Mouse (Mus musculus) cerebellum, adult 11-12 months (tissue): ENCODE measurements around the gene Pold3.

Experiments
- DNase-seq: peaks from one replicate; pipeline ENCODE4 v3.0.0; 2022

Gene Pold3

DNA sequence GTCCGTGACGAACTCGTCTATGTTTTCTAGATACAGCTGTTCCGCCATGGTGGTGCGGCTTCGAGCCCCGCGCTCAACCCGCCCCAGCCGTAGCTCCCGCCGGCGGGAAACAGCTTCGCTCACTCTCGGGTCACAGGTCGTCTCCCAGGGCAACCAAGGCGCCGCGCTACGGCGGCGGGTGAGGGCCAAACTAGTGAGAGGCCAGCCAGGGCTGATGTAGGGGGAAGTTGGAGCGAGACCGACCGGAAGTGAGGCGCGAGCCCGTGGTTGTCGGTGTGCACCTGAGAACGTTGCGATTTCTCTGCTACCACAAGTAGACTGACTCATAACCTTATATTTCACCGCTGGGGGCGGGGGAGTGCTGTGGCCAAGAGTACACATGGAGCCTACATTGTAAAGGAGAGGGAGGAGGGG is at the start of gene Pold3:
Gene Pold3, minus strand, starts transcription at position 190 of the 414 bp plus-strand sequence.
- peak; percentile 96 for DNase-seq

DNA sequence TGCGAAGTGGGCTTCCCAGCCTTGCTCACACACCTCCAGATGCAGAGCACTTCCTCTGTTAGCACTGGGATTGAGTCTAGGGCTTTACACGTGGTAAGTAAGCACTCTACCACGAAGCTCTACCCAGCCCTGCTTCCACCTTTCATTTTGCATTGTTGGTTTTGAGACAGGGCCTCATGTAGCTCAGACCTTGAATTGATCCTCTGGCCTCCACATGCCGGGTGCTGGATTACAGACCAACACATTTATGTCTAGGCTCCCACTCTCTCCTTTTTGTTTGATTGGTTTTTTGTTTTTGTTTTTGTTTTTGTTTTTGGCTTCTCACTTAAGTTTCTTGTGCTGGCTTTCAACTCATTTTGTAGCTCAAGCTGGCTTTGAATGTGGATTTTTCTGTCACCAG is 49.4 kb upstream of the Pold3 start:
- no peak for DNase-seq

DNA sequence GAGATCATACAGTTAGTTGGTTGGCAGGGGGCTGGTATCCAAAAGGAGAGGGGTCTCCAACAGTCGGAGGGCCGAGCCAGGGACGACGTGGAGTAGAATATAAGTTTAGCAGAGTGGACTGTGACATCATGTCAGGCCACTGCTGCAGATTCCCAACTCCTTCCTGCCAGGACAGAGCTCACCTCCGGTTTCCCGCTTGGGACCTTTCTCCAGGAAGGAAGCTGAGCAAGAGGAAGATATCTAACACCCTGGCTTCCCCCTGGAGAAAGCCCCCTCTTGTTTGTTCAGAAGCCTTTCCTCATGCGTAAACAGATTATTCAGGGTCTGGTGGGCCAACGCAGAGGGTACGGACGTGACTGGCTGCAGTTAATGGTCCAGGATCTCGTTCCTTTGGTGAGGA is 47.3 kb upstream of the Pold3 start:
- DNase-seq, result no peak

DNA sequence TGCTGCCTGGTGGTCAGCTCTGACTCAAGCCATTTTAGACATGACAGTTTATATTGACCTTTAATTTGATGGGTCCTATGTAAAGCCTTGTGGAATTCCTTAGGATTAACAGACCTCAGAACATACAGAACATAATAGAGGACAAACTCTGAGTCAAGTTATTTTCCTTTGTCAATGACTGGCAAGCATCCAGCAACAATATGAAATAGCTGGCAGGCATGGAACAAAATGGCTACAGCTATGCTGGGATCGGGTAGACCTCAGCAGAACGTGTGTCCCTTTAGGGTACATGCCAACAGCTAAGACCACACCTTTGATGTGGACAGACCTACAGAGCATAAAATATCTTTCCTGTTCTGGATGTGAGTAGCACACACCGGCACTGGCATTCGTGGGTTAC is 42.1 kb upstream of the Pold3 start:
- no peak for DNase-seq

DNA sequence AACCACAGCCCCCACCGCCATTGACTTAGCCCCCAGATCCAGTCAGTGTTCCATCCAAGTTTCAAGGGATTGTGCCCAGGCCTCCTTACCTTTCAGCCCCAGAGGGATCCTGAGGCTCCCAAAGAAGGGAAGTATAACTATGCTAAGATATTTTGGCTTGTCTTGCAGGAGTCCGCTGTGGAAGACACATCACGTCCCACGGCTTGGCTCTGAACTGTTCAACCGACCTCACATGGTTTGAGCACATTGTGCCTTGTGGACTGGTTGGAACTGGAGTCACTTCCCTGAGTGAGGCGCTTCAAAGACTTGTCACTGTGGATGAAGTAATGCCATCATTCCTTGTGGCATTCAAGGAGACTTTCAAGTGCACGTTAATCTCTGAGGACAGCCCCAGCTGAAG is 38.6 kb upstream of the Pold3 start:
- DNase-seq, result no peak

DNA sequence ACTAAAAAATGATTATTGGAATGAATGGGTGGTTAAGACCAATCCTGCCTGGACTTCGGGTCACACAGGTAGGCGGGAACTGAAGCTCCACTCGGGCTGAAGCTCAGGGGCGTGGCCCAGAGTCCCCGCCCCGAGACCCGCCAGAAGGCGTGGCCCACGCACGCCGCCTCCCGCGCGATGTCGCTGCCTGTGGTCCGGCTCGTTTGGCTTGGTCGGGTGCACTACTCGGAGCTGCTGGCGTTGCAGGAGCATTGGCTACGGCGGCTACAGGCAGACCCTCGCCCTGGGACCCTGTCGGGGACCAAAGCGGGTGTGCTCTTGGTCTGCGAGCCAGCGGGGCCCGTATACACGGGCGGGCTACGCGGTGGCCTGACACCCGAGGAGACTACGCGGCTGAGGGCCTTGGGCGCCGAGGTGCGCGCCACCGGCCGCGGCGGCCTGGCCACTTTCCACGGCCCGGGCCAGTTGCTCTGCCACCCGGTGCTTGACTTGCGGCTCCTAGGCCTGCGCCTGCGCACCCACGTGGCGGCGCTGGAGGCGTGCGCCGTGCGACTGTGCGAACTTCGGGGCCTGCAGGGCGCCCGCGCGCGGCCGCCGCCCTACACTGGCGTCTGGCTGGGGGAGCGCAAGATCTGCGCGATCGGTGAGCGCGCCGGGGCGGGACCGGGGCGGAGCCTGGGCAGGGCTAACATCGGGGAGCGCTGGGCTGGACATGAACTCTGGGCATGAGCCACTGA is 37.9 kb upstream of the Pold3 start, which contains the start of gene Lipt2:
Gene Lipt2, plus strand, starts transcription at position 173 of the 737 bp plus-strand sequence.
- peak; percentile 96 for DNase-seq

DNA sequence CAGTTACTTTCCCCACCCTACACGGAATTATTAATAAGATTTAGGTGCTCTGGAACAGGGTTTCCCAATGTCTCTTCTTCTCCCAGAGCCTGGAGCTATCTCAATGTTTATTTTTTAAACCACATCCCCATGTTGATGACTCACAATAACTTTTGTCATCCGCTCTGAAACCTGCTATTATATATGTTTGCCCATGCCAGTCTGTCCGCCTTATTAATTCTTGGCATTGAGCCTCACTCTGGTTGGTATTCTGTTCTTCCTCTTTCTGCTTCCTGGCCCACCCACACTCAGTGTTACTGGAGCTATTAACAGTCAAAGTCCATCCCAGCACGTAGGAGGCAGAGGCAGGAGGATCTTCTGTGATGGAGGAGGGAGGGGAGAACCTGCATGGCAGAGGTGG is 36.3 kb upstream of the Pold3 start:
- DNase-seq, result no peak

DNA sequence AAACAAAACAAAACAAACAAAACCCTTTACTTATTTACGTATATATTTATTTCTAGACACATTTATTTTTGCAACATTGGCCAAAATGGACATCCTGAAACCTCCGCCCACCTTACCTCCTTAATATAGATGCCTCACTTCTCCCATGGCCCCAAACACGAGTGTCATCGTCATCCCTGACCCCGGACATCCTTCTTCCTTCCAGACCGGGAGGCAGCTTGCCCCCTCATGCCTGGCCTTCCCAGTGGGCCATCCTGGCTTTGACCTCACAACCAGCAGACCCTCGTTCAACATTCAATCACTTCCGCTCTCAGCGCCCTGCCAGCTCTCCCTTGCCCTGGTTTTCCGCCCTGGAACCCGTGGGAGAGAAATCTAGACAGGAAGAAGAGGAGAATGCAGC is 29.3 kb upstream of the Pold3 start:
- DNase-seq, result no peak

DNA sequence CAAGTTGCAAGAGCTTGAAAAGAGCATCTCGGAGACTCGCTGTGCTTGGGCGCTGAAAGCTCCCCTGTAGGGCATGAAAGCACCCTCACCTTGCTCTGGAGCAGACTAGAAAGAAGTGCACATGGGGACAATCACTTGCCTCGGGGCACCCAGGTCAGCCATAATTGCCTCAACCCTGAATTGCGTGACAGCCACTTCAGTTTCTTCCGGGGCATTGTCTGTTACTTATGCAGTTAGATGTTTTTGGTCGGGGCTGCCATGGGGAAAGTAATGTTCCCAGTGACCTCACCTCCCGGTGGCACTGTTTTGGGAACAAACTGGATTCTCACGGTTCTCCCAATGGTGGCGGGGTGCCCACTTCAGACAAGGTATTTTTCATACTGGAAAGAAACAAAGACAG is 28.7 kb upstream of the Pold3 start:
- DNase-seq, result no peak

DNA sequence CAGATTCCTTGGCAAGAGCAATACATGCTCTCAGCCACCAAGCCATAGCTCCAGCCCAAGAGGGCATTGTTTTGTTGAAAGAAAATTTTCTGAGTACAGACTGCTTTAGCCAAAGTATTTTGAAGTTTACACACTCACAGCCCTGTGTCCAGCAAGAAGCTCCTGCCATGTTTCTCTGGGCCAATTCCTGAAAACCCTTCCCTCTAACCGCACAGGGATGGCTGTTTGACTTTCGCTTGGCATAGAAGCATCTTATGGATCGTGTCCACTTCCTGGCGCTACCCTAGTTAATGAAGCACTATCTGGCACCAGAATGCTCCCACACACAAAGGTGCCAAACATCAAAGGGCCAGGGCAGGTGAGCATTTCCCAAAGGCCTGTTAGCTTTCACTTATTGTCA is 27.2 kb upstream of the Pold3 start:
- no peak for DNase-seq

DNA sequence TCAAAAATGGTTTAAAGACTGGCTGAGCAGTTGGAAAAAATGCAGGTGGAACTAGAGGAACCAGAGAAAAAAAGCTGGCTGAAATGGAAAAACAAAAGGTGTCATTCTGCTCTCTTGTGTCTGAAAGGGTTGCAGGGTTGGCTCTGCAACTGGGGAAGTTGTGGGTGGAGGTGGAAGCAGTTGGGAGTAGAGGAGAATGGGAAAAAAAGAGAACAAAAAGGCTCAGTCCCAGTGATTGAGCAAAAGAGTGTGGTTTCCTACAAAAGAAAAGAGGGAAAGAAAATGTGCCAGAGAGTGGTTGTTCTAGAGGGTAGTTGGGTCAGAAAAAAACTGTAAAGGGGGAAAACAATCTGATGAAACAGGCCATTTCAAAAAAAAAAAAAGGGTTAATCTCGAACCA is 19.2 kb upstream of the Pold3 start:
- no peak for DNase-seq

DNA sequence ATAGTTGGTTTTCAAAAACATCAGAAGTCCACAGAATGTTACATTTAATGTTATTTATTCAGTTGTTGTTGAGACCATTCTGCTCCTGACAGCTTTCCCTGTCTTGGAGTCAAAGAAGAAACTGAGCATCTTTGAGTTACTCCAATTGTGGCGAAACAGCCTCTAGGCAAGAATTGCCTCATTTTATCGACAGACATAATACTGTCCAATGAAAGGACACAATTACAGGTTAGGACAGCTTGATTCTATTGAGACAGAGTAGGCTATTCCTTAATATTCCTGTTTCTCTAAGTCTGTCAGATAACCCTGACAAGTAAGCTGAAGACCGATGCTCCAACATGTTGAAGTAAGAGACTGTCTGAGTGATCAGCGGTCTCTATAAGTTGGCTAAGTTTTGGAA is 16.7 kb upstream of the Pold3 start:
- no peak for DNase-seq

DNA sequence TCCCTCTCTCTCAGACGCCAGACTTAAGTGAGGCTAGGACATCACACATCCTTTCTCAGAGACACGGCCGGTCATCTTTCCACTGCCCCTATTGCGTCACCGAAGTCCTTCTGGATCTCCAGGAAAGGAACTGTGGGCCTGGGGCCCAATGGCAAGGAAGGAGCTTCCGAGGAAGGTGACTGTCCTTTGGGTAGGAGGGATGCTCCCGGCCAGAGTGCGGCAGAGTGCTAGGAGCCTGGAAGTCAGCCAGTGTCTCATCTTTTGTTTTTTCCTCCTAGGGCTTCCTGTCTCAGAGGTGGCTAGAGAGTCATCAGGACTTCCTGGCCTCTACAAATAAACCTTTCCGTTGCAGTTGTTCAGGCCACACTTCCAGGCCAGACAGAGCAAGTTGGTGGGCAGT is 15.7 kb upstream of the Pold3 start:
- no peak for DNase-seq

DNA sequence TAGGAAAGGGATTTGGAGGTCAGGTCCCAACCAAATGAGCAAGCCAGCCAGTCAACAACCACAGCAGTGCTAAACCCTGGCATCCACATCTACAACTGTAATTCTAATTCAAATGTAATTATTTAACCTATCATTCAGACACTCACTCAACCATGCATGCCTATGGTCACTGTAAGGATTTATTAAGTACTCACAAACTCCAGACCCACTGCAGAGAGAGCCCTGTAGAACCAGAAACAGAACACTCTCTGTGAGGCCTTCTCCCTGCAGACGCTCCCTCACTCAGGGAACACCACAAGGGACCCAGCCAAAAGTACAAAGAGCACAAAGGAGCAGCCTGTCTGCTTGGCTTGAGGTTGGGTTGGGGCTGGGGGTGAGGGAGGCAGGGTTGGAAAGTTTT is 11.0 kb upstream of the Pold3 start:
- DNase-seq, result no peak

DNA sequence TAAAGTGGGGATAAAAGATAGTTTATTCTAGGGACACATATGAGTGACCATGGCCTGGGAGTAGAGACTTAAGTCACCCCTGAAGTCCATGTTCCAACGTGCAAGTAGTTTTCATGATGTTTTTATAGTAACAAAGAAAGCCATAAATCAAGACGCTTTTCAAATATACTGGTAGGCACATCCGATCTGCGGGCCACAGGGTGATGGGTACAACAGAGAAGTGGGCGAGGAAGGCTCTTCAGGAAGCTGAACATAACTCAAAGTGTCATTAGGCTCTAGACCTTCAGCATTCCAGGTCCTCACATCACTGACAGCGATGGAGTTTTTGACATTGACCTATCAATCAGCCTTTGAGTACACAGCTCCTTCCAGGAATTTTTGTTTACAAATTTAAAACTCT is 9.2 kb upstream of the Pold3 start:
- no peak for DNase-seq

DNA sequence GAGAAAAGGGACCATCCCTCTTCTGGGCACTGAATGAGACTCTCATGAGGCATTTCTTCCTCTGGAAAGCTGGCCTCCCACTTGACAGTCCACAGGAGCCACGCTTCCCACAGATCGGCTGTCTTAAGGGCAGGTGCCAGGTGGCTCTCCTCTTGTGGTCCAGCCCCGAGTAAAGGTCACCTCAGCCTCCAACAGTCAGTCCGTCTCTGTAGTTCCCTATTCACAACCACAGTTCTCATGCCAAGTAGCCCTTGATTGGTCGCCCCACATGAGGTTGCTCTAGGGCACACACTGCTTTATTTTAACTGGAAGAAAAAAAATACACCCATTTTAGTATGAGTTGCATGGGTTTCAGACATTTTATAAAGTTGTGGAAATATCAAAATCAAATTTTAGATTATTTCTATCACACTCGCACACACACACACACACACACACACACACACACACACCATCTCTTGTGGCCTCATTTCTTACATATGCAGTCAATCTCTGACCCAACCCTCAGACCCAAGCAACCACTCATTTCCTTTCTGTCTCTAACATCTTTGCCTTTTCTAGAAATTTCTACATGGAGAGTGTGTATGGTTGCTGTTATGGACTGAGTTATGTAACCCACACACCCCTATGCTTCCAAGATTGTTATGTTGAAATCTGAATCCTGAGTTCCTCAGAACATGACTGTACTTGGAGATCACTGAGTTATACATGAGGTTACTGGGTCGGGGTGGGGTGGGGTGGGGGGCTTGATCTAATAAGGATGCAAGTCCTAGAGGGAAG is 7.1 kb upstream of the Pold3 start:
- DNase-seq, result no peak

DNA sequence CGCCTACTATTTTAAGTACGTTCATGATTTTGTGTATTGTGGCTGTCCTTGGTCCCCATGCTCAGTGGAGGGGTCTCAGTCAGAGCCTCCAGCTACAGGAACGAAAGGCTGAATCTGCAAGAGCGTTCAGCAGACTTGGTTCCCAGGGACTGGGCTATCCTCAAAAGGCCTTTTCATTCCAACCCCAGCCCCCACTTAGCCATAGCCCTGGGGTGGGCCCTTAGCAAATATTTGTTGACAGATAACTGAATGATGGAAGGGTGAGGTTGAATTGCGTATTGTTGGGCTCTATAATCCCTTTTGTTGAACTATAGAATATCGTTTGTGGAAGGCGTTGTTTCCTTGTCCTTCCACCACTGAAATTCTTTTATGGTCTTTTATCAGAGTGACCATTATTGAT is 5.1 kb upstream of the Pold3 start:
- no peak for DNase-seq

DNA sequence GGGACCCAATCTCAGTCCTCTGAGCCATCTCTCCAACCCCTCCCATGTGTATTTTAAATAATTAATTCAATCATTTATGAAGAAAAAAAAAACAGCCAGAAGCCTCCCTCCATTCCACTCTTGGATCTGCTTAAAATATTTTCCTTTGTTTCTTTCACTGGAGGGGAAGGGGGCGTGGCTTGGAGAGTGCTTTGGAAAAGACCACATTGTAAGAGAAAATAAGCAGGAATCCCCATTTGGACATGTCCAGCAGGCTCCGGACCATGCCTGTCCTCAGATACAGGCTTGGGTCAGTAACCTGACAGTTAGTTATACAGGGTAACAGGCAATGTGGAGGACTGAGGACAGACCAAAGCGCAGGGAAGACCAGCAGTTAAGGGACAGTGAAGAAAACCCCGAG is 3.8 kb upstream of the Pold3 start:
- DNase-seq, result no peak

DNA sequence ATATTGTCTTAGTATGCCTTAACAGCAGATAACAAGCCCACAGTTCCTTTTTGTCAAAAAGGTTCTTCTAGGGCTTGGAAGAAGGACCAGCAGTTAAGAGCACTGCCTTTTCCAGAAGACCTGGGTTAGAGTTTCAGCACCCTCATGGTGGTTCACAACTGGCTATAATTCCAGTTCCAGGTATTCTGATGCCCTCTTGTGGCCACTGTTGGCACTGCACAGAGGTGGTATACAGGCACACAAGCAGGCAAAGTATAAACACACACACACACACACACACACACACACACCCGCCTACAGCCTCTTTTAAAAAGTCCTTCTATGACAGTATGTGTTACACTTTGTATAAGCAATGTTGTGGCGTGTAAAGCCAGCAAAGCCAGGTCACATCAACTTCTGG is 2.8 kb upstream of the Pold3 start:
- no peak for DNase-seq

DNA sequence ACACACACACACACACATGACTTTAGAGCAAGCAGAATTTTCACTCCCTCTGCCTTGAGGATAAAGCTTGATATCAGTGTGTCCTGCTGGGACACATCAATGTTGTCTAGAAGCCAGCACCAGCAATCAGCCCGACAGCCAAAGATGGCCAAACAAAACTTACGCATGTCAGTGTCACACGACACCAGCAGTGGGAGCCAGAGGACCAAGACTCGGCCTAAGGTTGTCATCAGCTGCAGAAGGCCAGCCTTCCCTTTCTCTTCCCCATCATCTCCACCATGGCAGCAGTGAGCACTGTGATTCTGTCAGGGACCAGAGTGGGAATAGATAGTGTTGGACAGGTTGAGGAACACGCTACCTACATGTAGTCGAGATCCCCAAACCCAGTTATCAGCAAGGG is 2.1 kb upstream of the Pold3 start:
- DNase-seq, result no peak

DNA sequence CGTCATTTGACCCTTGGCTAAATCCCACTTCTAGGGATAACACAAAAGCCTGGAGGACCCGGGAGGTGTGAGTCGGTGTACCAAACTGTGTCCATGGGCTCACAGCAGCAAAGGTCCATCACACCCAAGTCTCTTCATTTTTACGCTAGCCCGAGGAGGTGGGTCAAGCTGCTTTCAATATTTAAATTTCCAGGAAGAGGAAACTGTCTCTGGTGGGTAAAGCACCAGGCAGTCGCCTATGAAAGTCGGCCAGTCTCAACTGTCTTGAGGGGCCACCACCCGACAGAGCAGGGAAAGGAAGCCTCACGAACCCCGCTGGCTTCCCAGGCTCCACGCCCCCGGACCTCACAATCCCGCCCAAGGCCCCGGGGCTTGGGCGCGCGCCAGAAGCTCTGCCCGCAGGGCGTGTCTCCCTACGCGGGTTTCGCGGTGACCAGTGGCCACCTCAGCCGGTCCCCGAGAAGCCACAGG is 539 bp downstream of the Pold3 start:
- no peak for DNase-seq

DNA sequence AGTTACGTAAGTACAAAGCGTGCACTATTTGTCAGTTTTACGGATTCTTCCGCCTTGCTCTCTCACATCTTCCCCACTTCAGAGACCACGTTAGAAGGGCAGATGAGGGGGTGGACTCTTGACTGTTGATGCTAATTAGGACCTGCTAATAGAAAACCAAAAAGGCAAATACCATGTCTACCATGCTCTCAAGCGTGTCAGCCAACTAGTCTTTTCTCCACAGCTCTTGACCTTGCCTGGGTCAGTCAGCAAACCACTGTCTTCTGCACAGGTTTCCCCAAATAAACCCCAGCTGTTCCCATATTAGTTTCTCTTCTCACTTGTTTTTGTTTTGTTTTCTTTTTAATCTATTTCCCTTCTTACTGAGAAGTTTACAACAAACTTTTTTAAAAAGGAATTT is 7.1 kb downstream of the Pold3 start:
- DNase-seq, result no peak

DNA sequence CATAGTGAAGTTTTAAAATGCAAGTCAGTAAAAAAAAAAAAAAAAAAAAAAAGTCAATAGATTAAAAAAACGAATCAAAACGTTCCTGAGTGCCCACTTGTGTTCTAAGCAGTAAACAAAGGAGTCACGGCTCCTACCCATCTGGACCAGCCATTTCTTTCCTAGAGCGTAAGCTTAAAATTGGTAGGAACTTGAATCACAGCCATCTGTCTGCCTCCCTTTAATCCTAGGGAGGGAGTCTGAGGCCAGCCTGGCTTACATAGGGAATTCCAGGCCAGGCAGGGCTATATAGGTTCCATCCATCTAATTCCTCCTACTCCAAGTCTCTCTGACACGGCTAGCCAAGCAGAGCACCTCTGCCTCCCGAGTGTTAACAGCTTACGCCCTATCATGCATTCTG is 7.5 kb downstream of the Pold3 start:
- no peak for DNase-seq

DNA sequence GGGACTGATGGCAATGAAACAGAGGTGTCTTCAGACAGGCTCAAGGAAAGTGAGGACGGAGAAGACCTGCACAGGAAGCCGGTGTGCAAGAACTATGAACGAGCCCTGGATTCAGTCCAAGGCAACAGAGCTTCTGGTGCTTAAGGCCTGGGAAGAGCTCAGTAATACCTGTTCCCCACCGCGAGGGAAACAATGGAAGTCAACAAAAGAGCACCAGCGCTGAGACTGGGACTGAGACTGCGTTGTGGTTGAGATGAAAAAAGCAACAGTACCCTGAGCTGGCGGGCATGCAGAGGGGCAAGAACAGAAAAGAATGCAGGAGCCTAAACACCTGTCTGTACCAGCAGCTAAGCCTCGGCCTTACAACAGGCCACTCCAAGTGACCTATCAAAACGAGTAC is 9.9 kb downstream of the Pold3 start:
- no peak for DNase-seq

DNA sequence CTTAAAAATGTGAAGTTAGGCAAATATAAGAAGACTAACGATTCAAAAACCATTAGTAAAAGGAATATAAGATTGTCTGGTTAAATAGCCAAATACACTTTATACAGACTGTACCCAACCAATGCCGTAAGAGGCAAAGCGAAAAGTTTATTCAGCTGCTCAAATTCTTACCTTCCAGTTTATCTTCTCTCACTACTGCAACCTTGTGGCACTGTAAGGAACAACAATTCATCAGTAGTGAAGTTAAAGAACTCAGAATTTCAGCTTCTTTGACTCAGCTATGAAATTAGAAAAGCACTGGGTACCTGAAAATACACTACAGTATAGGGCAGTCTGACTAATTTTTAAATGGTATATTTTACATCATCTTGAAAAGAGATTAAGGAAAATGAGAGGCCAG is 13.0 kb downstream of the Pold3 start:
- DNase-seq, result no peak
